Mouse (Mus musculus) limb, embryonic 14.5 days (tissue): Measurements from ENCODE around the gene Cdk18. TPM values are rescaled to one million over a fixed set of nuclear protein-coding genes. Genes with fewer than 3 reads are reported as not detected.

ENCODE experiments used
- ATAC-seq: fragments of 200-750 bp; cut with Nextera tagmentation; 2 replicates; pipeline ENCODE4 v1.8.0; 2017; ENCODE audit warnings: low read depth, moderate number of reproducible peaks, moderate TSS enrichment; ENCODE audit not compliant: low FRiP score
- DNase-seq: peaks from one replicate; pipeline ENCODE4 v3.0.0-alpha.2; 2015; ENCODE audit warnings: low spot score
- H3K27ac ChIP-seq: fragments of 300-500 bp; sonication (generic); replicated peaks from 2 replicates; pipeline ENCODE4 v1.5.1; 2014; ENCODE audit warnings: low read depth, mild to moderate bottlenecking, low read length, moderate library complexity, mixed read lengths
- H3K27me3 ChIP-seq: fragments of 300-500 bp; sonication (generic); 2 replicates; pipeline ENCODE4 v1.6.1; 2014; ENCODE audit warnings: low read length, mixed read lengths; ENCODE audit not compliant: control insufficient read depth, insufficient read depth
- H3K36me3 ChIP-seq: fragments of 300-500 bp; sonication (generic); 2 replicates; pipeline ENCODE4 v1.6.1; 2014; ENCODE audit warnings: mild to moderate bottlenecking, low read length, moderate library complexity, mixed read lengths; ENCODE audit not compliant: control insufficient read depth, insufficient read depth
- H3K4me1 ChIP-seq: fragments of 300-500 bp; sonication (generic); 2 replicates; pipeline ENCODE4 v1.6.1; 2014; ENCODE audit warnings: antibody characterized with exemption, low read length, mixed read lengths; ENCODE audit not compliant: control insufficient read depth, insufficient read depth
- H3K4me2 ChIP-seq: fragments of 300-500 bp; sonication (generic); replicated peaks from 2 replicates; pipeline ENCODE4 v1.6.1; 2014; ENCODE audit warnings: low read depth, mild to moderate bottlenecking, low read length, moderate library complexity; ENCODE audit not compliant: severe bottlenecking
- H3K4me3 ChIP-seq: fragments of 300-500 bp; sonication (generic); replicated peaks from 2 replicates; pipeline ENCODE4 v1.5.1; 2014; ENCODE audit warnings: low read length
- H3K9ac ChIP-seq: fragments of 300-500 bp; sonication (generic); 2 replicates; pipeline ENCODE4 v1.6.1; 2014; ENCODE audit warnings: mild to moderate bottlenecking, low read depth, low read length, moderate library complexity; ENCODE audit not compliant: severe bottlenecking
- H3K9me3 ChIP-seq: fragments of 300-500 bp; sonication (generic); 2 replicates; pipeline ENCODE4 v1.6.1; 2016; ENCODE audit warnings: low read length; ENCODE audit not compliant: control insufficient read depth
- POLR2A ChIP-seq: fragments of 200-500 bp; IDR thresholded peaks from 2 replicates; pipeline ENCODE4 v1.8.0; 2012; ENCODE audit warnings: inconsistent platforms, mild to moderate bottlenecking, moderate library complexity, borderline replicate concordance; ENCODE audit not compliant: insufficient read depth, insufficient read length; ENCODE audit errors: extremely low read depth
- WGBS: fragments of 180-500 bp; shearing (Covaris S2); extraction: QIAGEN DNeasy Blood & Tissue Kit; methylation state at CpG from one replicate; pipeline ENCODE4 v1.1.7; 2014; 5-methylcytosine and 5-hydroxymethylcytosine counted together
- polyA plus RNA-seq, 2 experiments: library from polyadenylated mRNA; depleted of rRNA in 1 of 2; stranded (reverse) in 1 of 2; unstranded in 1 of 2; fragments of >200 nt; fragmentation: Nextera tagmentation in 1 of 2; extraction: Ambion mirVana in 1 of 2; gene quantifications; 2 replicates each; pipeline versions ENCODE4 v1.2.1 to v1.2.3; 2012 to 2014

The Cdk18 gene
- polyA plus RNA-seq, 2 experiments, result 2.5 to 8.5 TPM

DNA sequence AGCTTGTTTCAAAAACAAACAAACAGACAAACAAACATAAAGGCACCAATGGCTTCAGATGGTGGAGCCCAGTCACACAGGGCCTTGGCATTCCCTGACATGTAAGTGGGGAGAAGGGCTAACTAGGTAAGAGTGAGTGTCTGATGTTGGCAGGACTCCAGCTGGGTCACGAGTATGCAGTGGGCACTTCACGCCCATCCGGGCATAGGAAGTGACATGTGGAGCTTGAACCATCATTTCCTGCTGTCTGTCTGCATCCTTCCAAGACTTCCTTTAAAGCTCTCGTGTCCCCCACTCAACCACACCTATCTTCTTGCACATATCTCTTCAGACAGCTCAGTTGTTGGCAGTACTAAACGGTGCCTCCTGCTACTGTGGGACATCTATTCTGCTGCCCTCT is 3.6 kb upstream of the Cdk18 start:
- Histone ChIP-seq H3K27ac (no peak overlapping the region), H3K9ac (no peak overlapping the region), H3K4me3 (no peak overlapping the region), H3K27me3 (no peaks in the 10 kb centered on the region), H3K4me1 (peaks cover 6% of the 10 kb centered on the region), H3K36me3 (no peaks in the 10 kb centered on the region), H3K4me2 (no peak overlapping the region), H3K9me3 (no peaks in the 10 kb centered on the region)
- no peak for TF ChIP-seq POLR2A
- WGBS, result 82% methylated on average over 5 of the region's 5 CpGs
- DNase-seq (no peak), ATAC-seq (no peak)

DNA sequence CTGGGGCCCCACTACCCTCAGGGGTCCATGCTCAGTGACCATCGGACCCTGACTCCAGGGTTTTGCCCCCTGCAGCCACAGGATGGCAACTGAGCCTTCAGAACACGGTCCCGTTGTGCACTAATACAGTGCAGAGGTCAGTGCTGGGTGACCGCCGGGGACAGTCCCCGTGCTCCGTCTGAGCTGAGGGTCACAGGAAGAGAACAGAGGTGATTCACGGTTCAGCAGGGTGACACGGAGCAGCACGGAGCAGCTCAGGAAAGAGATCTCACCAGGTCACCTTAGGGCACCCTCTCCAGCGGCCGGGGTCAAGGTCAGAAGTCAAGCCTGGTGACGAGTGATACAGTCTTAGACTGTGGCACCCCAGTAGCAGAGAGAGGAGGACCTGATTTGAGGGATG is 2.3 kb upstream of the Cdk18 start:
- TF ChIP-seq POLR2A, result no peak
- Histone ChIP-seq H3K27ac (no peak overlapping the region), H3K36me3 (no peaks in the 10 kb centered on the region), H3K27me3 (no peaks in the 10 kb centered on the region), H3K9ac (no peak overlapping the region), H3K4me3 (no peak overlapping the region), H3K4me1 (peaks cover 6% of the 10 kb centered on the region), H3K4me2 (no peak overlapping the region), H3K9me3 (no peaks in the 10 kb centered on the region)
- ATAC-seq (no peak), DNase-seq (no peak)
- WGBS, result 50% methylated on average over 13 of the region's 13 CpGs

DNA sequence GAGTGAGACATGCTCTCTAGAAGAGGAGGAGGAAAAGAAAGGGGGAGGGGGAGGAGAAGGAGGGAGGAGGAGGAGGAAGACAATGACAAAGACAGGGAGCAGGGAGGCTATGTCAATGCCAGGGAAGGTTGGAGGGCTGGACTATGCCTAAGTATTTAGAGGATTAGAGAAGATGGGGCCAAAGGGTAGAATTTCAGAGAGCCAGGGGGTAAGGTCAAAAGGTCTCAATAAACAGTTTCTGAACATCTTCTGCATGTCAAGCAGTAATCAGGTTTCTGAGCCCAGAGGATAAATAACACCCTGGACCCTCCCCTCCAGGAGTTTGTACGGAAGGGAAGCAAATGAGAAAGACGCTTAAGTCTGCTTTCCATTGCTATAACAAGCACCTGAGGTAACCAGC is 1.7 kb upstream of the Cdk18 start:
- H3K9me3 ChIP-seq, result no peaks in the 10 kb centered on the region
- no peaks in the 10 kb centered on the region for H3K36me3 ChIP-seq
- H3K9ac ChIP-seq, result no peak overlapping the region
- ATAC-seq (no peak), DNase-seq (no peak)
- no peak overlapping the region for H3K4me3 ChIP-seq
- no peaks in the 10 kb centered on the region for H3K27me3 ChIP-seq
- 24% methylated on average over 2 of the region's 2 CpGs for WGBS
- no peak overlapping the region for H3K4me2 ChIP-seq
- TF ChIP-seq POLR2A, result no peak
- no peak overlapping the region for H3K27ac ChIP-seq
- peaks cover 6% of the 10 kb centered on the region for H3K4me1 ChIP-seq

DNA sequence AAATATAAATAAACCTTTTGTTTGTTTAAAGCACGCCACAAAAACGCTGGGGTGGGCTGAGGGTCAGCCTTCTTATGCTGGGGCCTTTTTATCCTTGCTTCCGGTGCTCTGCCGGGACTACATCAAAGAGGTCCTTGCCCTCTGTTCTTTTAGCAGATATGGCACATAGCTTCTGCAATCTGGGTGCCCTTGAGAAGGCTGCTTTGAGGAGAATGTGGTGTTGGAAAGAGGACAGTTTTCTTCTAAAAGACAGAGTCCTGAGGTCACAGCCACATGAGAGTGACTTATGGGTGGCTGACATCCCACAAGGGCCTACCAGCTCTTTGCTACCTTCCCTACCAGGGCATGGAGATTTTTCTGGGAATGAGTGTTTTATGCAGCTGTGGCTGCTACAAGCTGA is 1.1 kb upstream of the Cdk18 start:
- WGBS, result 33% methylated on average over 4 of the region's 4 CpGs
- no peaks in the 10 kb centered on the region for H3K27me3 ChIP-seq
- no peak overlapping the region for H3K27ac ChIP-seq
- no peak overlapping the region for H3K4me3 ChIP-seq
- no peak overlapping the region for H3K4me2 ChIP-seq
- ATAC-seq (no peak), DNase-seq (no peak)
- H3K4me1 ChIP-seq, result peaks cover 6% of the 10 kb centered on the region
- TF ChIP-seq POLR2A, result no peak
- no peak overlapping the region for H3K9ac ChIP-seq
- H3K9me3 ChIP-seq, result no peaks in the 10 kb centered on the region
- no peaks in the 10 kb centered on the region for H3K36me3 ChIP-seq

DNA sequence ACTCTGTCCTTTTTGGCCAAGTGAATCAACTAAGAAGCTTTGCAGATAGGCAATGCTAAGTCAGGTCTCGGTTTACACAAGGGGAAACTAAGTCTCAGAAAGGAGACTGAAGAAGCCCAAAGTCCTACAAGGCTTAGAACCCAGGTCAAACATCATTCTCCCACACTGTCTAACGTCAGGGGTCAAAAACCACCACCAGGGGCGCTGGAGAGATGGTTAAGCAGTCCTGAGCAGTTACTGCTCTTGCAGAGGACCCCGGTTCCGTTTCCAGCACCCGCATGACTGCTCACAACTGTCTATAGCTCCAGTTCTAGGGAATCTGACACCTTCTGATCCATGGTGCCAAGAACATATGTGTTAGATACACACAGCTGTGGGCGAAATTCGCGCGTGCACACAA is 687 bp upstream of the Cdk18 start:
- Histone ChIP-seq H3K27me3 (no peaks in the 10 kb centered on the region), H3K9ac (no peak overlapping the region), H3K9me3 (no peaks in the 10 kb centered on the region), H3K4me2 (peak overlapping the region; percentile 98), H3K4me3 (no peak overlapping the region), H3K36me3 (no peaks in the 10 kb centered on the region), H3K27ac (no peak overlapping the region), H3K4me1 (peaks cover 6% of the 10 kb centered on the region)
- TF ChIP-seq POLR2A, result no peak
- ATAC-seq (no peak), DNase-seq (no peak)
- WGBS, result 53% methylated on average over 10 of the region's 10 CpGs
